ENCODE assay signal across 9 mouse cellular contexts in the genomic region with DNA sequence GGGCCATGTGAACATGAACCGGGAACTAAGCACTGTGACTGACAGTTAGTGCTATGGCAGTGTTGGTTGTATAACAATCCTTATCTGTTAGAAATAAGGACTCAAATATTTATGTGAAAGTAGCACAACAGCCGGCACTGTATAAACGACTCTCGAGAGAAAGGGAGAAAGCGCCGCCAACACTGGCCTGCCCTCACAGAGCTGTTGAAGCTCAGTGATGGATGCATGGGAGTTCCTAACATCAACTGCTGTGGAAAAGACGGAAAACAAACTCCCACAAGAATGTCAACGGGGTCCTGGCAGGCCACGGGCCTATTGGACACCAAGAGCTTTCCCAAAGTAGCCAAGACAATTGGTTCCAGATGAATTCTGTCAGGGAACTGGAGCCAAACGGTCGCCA. TPM values are rescaled to one million over a fixed set of nuclear protein-coding genes. Genes with fewer than 3 reads are reported as not detected.
DNase-seq lines count a peak whose midpoint lies in the region.
"Had no signal": no experiment of that assay in that cellular context is flagged by ENCODE, and none has a peak within 500 bp of the region (broad histone marks: within the 10 kb centered on the region; RNA-seq: fewer than 3 reads in every experiment).

No protein-coding gene starts in this region.

- peak; percentile 70 to 78 for DNase-seq in heart, adult 9 months (ENCODE audit: low spot score in 2 of 2)
- no peak for DNase-seq in heart, adult 8-10 months (ENCODE audit: low spot score)
- DNase-seq in fibroblast of lung, adult 2 months (ENCODE audit: low read depth) = peak; percentile 74
- peak; percentile 77 for DNase-seq in kidney, postnatal 10 days
- DNase-seq in neural tube, embryonic 10.5 days (ENCODE audit: extremely low spot score, low spot score) = peak; percentile 21
- DNase-seq in cerebellum, adult 11-12 months = no peak
- DNase-seq in left cerebral cortex, adult 8-10 months (ENCODE audit: low spot score in 2 of 2) = no peak
- no peak for DNase-seq in left cerebral cortex, adult 11 months (ENCODE audit: low spot score)
- DNase-seq: liver, embryonic 13.5 days had no signal

RNA-seq across cellular contexts. Expression of gene Pih1d1, which starts 2.8 kb away (rescaled TPM):
- 10 to 100 TPM; 40.4 to 50.5 (median 48.0) TPM for total RNA-seq in heart, adult 8-10 months (2022)
- total RNA-seq in left cerebral cortex, adult 8-10 months (2022) = 10 to 100 TPM; 41.4 to 49.3 (median 45.2) TPM

RNA-seq across cellular contexts. Expression of gene Aldh16a1, which starts 3.1 kb away (rescaled TPM):
- 10 to 100 TPM; 24.9 to 36.9 (median 29.2) TPM for total RNA-seq in heart, adult 8-10 months (2022)
- total RNA-seq in left cerebral cortex, adult 8-10 months (2022) = 10 to 100 TPM; 17.9 to 20.9 (median 19.8) TPM

RNA-seq across cellular contexts. Expression of gene Slc17a7, which starts 12.4 kb away (rescaled TPM):
- 10 to 100 TPM; 32.0 to 50.7 (median 41.1) TPM for total RNA-seq in heart, adult 8-10 months (2022)
- total RNA-seq in left cerebral cortex, adult 8-10 months (2022) = 1,000 to 10,000 TPM; 1,001 to 1,087 (median 1,026) TPM

RNA-seq across cellular contexts. Expression of gene Flt3l, which starts 15.1 kb away (rescaled TPM):
- 1 to 10 TPM; 6.1 to 7.9 (median 6.5) TPM for total RNA-seq in heart, adult 8-10 months (2022)
- total RNA-seq in left cerebral cortex, adult 8-10 months (2022) = 1 to 10 TPM; 6.5 to 8.2 (median 7.5) TPM

RNA-seq across cellular contexts. Expression of gene Gm45713, which starts 15.3 kb away (rescaled TPM):
- total RNA-seq in heart, adult 8-10 months (2022) = 1 to 10 TPM in 1 of 4 experiments, not detected in 3; 1.7 TPM
- not detected for total RNA-seq in left cerebral cortex, adult 8-10 months (2022)

Comparison
In these comparisons a context has a peak if more than half of its experiments do, and no peak if none do; other contexts are left out.
1. DNase-seq: peak in heart, adult 9 months (2 of 2), fibroblast of lung, adult 2 months (single experiment), kidney, postnatal 10 days (single experiment) and neural tube, embryonic 10.5 days (single experiment); none in heart, adult 8-10 months (single experiment), cerebellum, adult 11-12 months (single experiment), left cerebral cortex, adult 8-10 months (0 of 2) and left cerebral cortex, adult 11 months (single experiment).
2. RNA of gene Slc17a7, which starts 12.4 kb away (total RNA-seq): 1,001 to 1,087 TPM in left cerebral cortex, adult 8-10 months; 32.0 to 50.7 TPM in heart, adult 8-10 months; every median in the first group is over 10 times any median in the second.